Mouse (Mus musculus) forebrain, embryonic 14.5 days (tissue): Measurements from ENCODE around the gene Krt28. TPM values are rescaled to one million over a fixed set of nuclear protein-coding genes. Genes with fewer than 3 reads are reported as not detected.

Source experiments
- ATAC-seq: fragments of 200-750 bp; cut with Nextera tagmentation; 2 replicates; pipeline ENCODE4 v1.8.0; 2017; ENCODE audit warnings: mild to moderate bottlenecking, moderate library complexity
- DNase-seq: peaks from one replicate; pipeline ENCODE4 v3.0.0-alpha.2; 2015; ENCODE audit warnings: low spot score
- H3K27ac ChIP-seq: fragments of 300-500 bp; sonication (generic); 2 replicates; pipeline ENCODE4 v1.5.1; 2014; ENCODE audit warnings: low read depth, mild to moderate bottlenecking, control low read depth, low read length, moderate library complexity
- H3K27me3 ChIP-seq: fragments of 300-500 bp; sonication (generic); replicated peaks from 2 replicates; pipeline ENCODE4 v1.6.1; 2014; ENCODE audit warnings: low read length, control low read depth, mixed read lengths; ENCODE audit not compliant: control insufficient read depth, insufficient read depth
- H3K36me3 ChIP-seq: fragments of 300-500 bp; sonication (generic); 2 replicates; pipeline ENCODE4 v1.6.1; 2014; ENCODE audit warnings: low read length, control low read depth; ENCODE audit not compliant: control insufficient read depth, insufficient read depth
- H3K4me1 ChIP-seq: fragments of 300-500 bp; sonication (generic); 2 replicates; pipeline ENCODE4 v1.6.1; 2014; ENCODE audit warnings: antibody characterized with exemption, low read length, control low read depth; ENCODE audit not compliant: control insufficient read depth, insufficient read depth
- H3K4me2 ChIP-seq: fragments of 300-500 bp; sonication (generic); 2 replicates; pipeline ENCODE4 v1.6.1; 2014; ENCODE audit warnings: mild to moderate bottlenecking, control low read depth, low read length
- H3K4me3 ChIP-seq: fragments of 300-500 bp; sonication (generic); 2 replicates; pipeline ENCODE4 v1.5.1; 2014; ENCODE audit warnings: low read depth, low read length, control low read depth
- H3K9ac ChIP-seq: fragments of 300-500 bp; sonication (generic); 2 replicates; pipeline ENCODE4 v1.6.1; 2014; ENCODE audit warnings: mild to moderate bottlenecking, low read length, control low read depth, moderate library complexity
- H3K9me3 ChIP-seq: fragments of 300-500 bp; sonication (generic); replicated peaks from 2 replicates; pipeline ENCODE4 v1.6.1; 2016; ENCODE audit warnings: low read length, control low read depth, mixed read lengths; ENCODE audit not compliant: control insufficient read depth
- WGBS: fragments of 180-500 bp; shearing (Covaris S2); extraction: QIAGEN DNeasy Blood & Tissue Kit; methylation state at CpG from one replicate; pipeline ENCODE4 v1.1.7; 2014; 5-methylcytosine and 5-hydroxymethylcytosine counted together
- polyA plus RNA-seq: library from polyadenylated mRNA; unstranded; fragments of >200 nt; fragmentation: Nextera tagmentation; extraction: Ambion mirVana; gene quantifications from 2 replicates; pipeline ENCODE4 v1.2.1, GENCODE M21; 2014

The Krt28 gene
- polyA plus RNA-seq, 1 experiment from 2014 or later = 0.34 TPM

DNA sequence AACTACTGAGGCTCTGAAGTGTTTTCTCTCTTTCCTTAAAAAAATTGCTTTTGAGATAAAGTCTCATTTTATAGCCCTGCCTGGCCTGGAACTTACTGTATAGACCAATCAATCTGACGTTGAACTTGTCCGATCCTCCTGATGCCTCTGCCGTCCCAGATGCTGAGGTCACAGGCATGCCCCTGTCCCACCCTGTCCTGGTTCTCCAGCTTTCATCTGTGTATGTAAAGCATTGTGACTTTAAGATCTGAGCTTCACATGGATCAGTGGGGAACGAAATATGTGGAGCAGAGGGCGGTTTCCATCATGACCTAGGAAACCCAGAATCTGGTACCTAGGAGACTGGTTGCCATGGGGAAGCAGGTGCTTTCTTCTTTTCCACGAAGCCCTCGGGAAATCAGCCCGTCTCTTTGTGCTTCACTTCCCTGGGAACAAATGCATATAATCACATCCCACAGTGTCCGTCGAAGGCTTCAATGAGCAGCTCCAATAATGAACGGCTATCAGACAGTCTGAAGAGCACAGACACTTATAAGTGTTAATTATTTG lies 35.3 kb downstream of the Krt28 start:
- H3K4me1 ChIP-seq = no peaks in the 10 kb centered on the region

GRCm38 (mm10) chr11:99337866-99338265 lies 36.8 kb downstream of the Krt28 start, which contains the start of gene Krt26:
Gene Krt26 (minus strand): TSS chr11:99337966.
- WGBS = 93% methylated on average over 11 of the region's 11 CpGs
- ATAC-seq = no peak

More for the DNA sequence above, 35.3 kb downstream of the Krt28 start:
- no peaks in the 10 kb centered on the region for H3K27me3 ChIP-seq
- 44% methylated on average over 11 of the region's 11 CpGs for WGBS
- no peaks in the 10 kb centered on the region for H3K9me3 ChIP-seq
- H3K36me3 ChIP-seq = no peaks in the 10 kb centered on the region
- no peak overlapping the region for H3K27ac ChIP-seq
- DNase-seq (peak; percentile 47), ATAC-seq (no peak)
- H3K4me2 ChIP-seq = no peak overlapping the region
- no peak overlapping the region for H3K9ac ChIP-seq
- H3K4me3 ChIP-seq = no peak overlapping the region

DNA sequence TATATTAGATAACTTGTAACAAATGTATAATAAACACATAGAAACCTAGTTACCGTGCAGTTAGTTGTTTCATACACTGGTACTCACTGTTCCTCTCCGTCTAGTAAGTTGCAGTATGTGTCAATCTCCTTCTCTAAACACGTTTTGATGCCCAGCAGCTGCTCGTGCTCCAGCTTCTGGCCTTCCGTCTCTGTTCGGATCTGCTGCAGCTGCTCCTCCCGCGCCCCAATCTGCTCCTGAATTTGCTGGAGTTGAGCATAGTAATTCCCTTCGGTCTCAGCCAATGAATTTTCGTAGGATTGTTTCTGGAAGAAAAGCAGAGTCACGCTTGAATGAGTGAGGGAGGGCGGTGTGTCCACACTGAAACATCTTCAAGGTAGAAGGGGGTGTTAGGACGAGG lies 41.3 kb downstream of the Krt28 start:
- Histone ChIP-seq H3K27ac (no peak overlapping the region), H3K9me3 (no peaks in the 10 kb centered on the region), H3K9ac (no peak overlapping the region), H3K36me3 (no peaks in the 10 kb centered on the region), H3K4me2 (no peak overlapping the region), H3K4me1 (no peaks in the 10 kb centered on the region), H3K4me3 (no peak overlapping the region), H3K27me3 (no peaks in the 10 kb centered on the region)
- peak; percentile 14 for DNase-seq
- no peak for ATAC-seq
- 70% methylated on average over 13 of the region's 13 CpGs for WGBS

More at GRCm38 (mm10) chr11:99337866-99338265, 36.8 kb downstream of the Krt28 start, which contains the start of gene Krt26:
- H3K27ac ChIP-seq = no peak within 1 kb of the TSS
- H3K9ac ChIP-seq = no peak within 1 kb of the TSS
- no peak for DNase-seq
- H3K27me3 ChIP-seq = no peaks in the 10 kb centered on the region
- no peaks in the 10 kb centered on the region for H3K9me3 ChIP-seq
- no peaks in the 10 kb centered on the region for H3K36me3 ChIP-seq
- H3K4me3 ChIP-seq = no peak within 1 kb of the TSS
- H3K4me1 ChIP-seq = no peaks in the 10 kb centered on the region
- H3K4me2 ChIP-seq = no peak within 1 kb of the TSS

DNA sequence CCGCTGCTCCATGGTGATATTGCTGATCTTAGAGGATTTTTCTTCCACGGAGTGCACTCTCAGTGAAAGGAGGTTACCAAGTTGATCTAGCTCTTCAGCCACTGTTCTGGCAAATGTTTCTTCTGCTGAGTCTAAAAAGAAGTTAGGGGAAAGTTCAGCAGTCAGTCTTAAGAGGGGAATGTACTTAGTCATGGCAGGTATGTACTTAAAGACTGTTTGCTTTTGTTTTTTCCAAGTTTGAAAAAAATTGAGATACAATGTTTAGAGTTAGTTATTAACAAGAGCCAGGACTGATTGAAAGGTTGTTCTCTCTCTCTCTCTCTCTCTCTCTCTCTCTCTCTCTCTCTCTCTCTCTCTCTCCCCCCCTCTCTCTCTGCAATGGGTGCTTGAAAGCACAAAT lies 45.0 kb downstream of the Krt28 start:
- DNase-seq = no peak
- no peak for ATAC-seq
- no peak overlapping the region for H3K4me2 ChIP-seq
- no peak overlapping the region for H3K9ac ChIP-seq
- no peaks in the 10 kb centered on the region for H3K9me3 ChIP-seq
- no peak overlapping the region for H3K4me3 ChIP-seq
- no peak overlapping the region for H3K27ac ChIP-seq
- H3K27me3 ChIP-seq = no peaks in the 10 kb centered on the region
- no peaks in the 10 kb centered on the region for H3K36me3 ChIP-seq
- no peaks in the 10 kb centered on the region for H3K4me1 ChIP-seq
- 79% methylated on average over 2 of the region's 2 CpGs for WGBS

DNA sequence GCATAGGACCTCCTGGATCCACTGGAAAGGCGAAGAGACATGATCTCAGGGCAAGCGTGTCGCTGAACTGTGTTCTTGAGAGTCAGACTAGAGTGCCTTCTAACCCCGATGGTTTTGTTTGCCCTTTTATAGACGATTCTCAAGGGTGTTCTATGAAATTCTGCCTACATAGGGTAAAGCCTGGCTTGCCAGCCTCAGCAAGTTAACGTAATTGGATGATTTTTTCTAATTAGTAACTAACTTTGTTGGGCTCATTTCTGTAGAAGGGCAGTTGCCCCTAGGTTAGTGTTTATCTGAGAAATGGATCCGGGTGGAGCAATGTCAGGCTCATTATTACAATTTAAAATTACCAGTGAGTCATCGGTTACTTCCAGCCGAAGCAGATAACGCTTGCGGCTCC lies 51.9 kb downstream of the Krt28 start, which contains the start of gene Krt25:
TSS of gene Krt25 (minus strand) at position 101 of the 400 bp plus-strand sequence.
- Histone ChIP-seq H3K9me3 (no peaks in the 10 kb centered on the region), H3K27me3 (no peaks in the 10 kb centered on the region), H3K4me2 (no peak within 1 kb of the TSS), H3K4me1 (no peaks in the 10 kb centered on the region), H3K9ac (no peak within 1 kb of the TSS), H3K27ac (no peak within 1 kb of the TSS), H3K36me3 (no peaks in the 10 kb centered on the region), H3K4me3 (no peak within 1 kb of the TSS)
- ATAC-seq (no peak), DNase-seq (no peak)
- 92% methylated on average over 11 of the region's 11 CpGs for WGBS

DNA sequence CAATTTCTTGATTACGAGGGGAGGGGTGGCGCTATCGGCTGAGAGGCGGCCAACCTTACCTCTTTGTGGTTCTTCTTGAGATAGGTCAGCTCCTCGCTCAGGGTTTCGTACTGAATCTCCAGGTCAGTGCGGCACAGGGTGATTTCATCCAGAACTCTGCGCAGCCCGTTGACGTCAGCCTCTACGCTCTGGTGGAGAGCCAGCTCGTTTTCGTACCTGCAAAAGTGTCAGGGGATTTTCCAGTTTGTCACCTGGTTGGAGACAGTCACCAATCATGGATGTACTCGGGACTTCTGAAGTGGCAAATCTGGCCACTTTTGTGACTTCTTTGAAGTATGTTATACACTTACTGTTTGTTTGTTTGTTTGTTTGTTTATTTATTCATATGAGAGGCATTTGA lies 53.6 kb downstream of the Krt28 start:
- ATAC-seq (no peak), DNase-seq (no peak)
- no peaks in the 10 kb centered on the region for H3K36me3 ChIP-seq
- no peaks in the 10 kb centered on the region for H3K9me3 ChIP-seq
- no peak overlapping the region for H3K9ac ChIP-seq
- H3K4me1 ChIP-seq = no peaks in the 10 kb centered on the region
- H3K4me2 ChIP-seq = no peak overlapping the region
- H3K27ac ChIP-seq = no peak overlapping the region
- WGBS = 90% methylated on average over 14 of the region's 14 CpGs
- no peaks in the 10 kb centered on the region for H3K27me3 ChIP-seq
- no peak overlapping the region for H3K4me3 ChIP-seq

- H3K4me2 ChIP-seq = no peak overlapping the region
- no peak for DNase-seq
Measured at GRCm38 (mm10) chr11:99319127-99319526, 55.6 kb downstream of the Krt28 start.

GRCm38 (mm10) chr11:99316543-99316942 lies 58.2 kb downstream of the Krt28 start:
- no peaks in the 10 kb centered on the region for H3K36me3 ChIP-seq
- 71% methylated on average over 8 of the region's 8 CpGs for WGBS
- no peaks in the 10 kb centered on the region for H3K27me3 ChIP-seq
- no peak overlapping the region for H3K27ac ChIP-seq
- no peaks in the 10 kb centered on the region for H3K9me3 ChIP-seq
- H3K4me1 ChIP-seq = no peaks in the 10 kb centered on the region
- no peak overlapping the region for H3K4me2 ChIP-seq
- no peak overlapping the region for H3K9ac ChIP-seq
- DNase-seq (peak; percentile 13), ATAC-seq (no peak)
- no peak overlapping the region for H3K4me3 ChIP-seq

More at GRCm38 (mm10) chr11:99319127-99319526, 55.6 kb downstream of the Krt28 start:
- WGBS = 84% methylated on average over 9 of the region's 9 CpGs
- no peak overlapping the region for H3K9ac ChIP-seq
- H3K9me3 ChIP-seq = no peaks in the 10 kb centered on the region
- H3K27ac ChIP-seq = no peak overlapping the region
- H3K27me3 ChIP-seq = no peaks in the 10 kb centered on the region
- H3K36me3 ChIP-seq = no peaks in the 10 kb centered on the region
- no peaks in the 10 kb centered on the region for H3K4me1 ChIP-seq
- ATAC-seq = no peak
- H3K4me3 ChIP-seq = no peak overlapping the region
